Mouse (Mus musculus) midbrain, embryonic 14.5 days (tissue): ENCODE results near the gene 4930583I09Rik. TPM values are rescaled to one million over a fixed set of nuclear protein-coding genes. Genes with fewer than 3 reads are reported as not detected.

Experiments used
- ATAC-seq: fragments of 200-750 bp; cut with Nextera tagmentation; 2 replicates; pipeline ENCODE4 v1.8.0; 2017; ENCODE audit warnings: moderate number of reproducible peaks, moderate library complexity; ENCODE audit not compliant: low FRiP score, low TSS enrichment
- DNase-seq: peaks from one replicate; pipeline ENCODE4 v3.0.0-alpha.2; 2015
- H3K27ac ChIP-seq: fragments of 300-500 bp; sonication (generic); replicated peaks from 2 replicates; pipeline ENCODE4 v1.5.1; 2014; ENCODE audit warnings: mild to moderate bottlenecking, low read depth, low read length, moderate library complexity
- H3K27me3 ChIP-seq: fragments of 300-500 bp; sonication (generic); 2 replicates; pipeline ENCODE4 v1.6.1; 2014; ENCODE audit warnings: low read length, control low read depth, mixed read lengths; ENCODE audit not compliant: control insufficient read depth, insufficient read depth
- H3K36me3 ChIP-seq: fragments of 300-500 bp; sonication (generic); 2 replicates; pipeline ENCODE4 v1.6.1; 2014; ENCODE audit warnings: low read length, control low read depth; ENCODE audit not compliant: control insufficient read depth, insufficient read depth
- H3K4me1 ChIP-seq: fragments of 300-500 bp; sonication (generic); 2 replicates; pipeline ENCODE4 v1.6.1; 2014; ENCODE audit warnings: mild to moderate bottlenecking, antibody characterized with exemption, low read length, control low read depth; ENCODE audit not compliant: control insufficient read depth, insufficient read depth
- H3K4me2 ChIP-seq: fragments of 300-500 bp; sonication (generic); 2 replicates; pipeline ENCODE4 v1.6.1; 2014; ENCODE audit warnings: mild to moderate bottlenecking, low read length, moderate library complexity
- H3K4me3 ChIP-seq: fragments of 300-500 bp; sonication (generic); replicated peaks from 2 replicates; pipeline ENCODE4 v1.5.1; 2014; ENCODE audit warnings: low read depth, low read length
- H3K9ac ChIP-seq: fragments of 300-500 bp; sonication (generic); replicated peaks from 2 replicates; pipeline ENCODE4 v1.6.1; 2014; ENCODE audit warnings: mild to moderate bottlenecking, low read length, moderate library complexity
- H3K9me3 ChIP-seq: fragments of 300-500 bp; sonication (generic); 2 replicates; pipeline ENCODE4 v1.6.1; 2016; ENCODE audit warnings: low read length, control low read depth, mixed read lengths; ENCODE audit not compliant: control insufficient read depth
- WGBS: fragments of 180-500 bp; shearing (Covaris S2); extraction: QIAGEN DNeasy Blood & Tissue Kit; methylation state at CpG from one replicate; pipeline ENCODE4 v1.1.7; 2014; 5-methylcytosine and 5-hydroxymethylcytosine counted together
- polyA plus RNA-seq: library from polyadenylated mRNA; unstranded; fragments of >200 nt; fragmentation: Nextera tagmentation; extraction: Ambion mirVana; gene quantifications from 2 replicates; pipeline ENCODE4 v1.2.1, GENCODE M21; 2014

The 4930583I09Rik gene
- not detected in 2 replicates for polyA plus RNA-seq

GRCm38 (mm10) chr17:64835928-64836327, at the start of gene 4930583I09Rik:
Gene 4930583I09Rik, minus strand, starts transcription at chr17:64836071.
- Histone ChIP-seq H3K4me1 (peaks cover 12% of the 10 kb centered on the region; the same call in 1 of the 2 replicates), H3K36me3 (no peaks in the 10 kb centered on the region), H3K4me3 (no peak within 1 kb of the TSS), H3K9ac (no peak within 1 kb of the TSS), H3K27me3 (no peaks in the 10 kb centered on the region), H3K27ac (no peak within 1 kb of the TSS), H3K4me2 (peak within 1 kb of the TSS; percentile 39), H3K9me3 (no peaks in the 10 kb centered on the region)
- DNase-seq (peak; percentile 11), ATAC-seq (no peak)
- 55% methylated on average over 6 of the region's 6 CpGs for WGBS

- Histone ChIP-seq H3K4me1 (peaks cover 4% of the 10 kb centered on the region; the same call in 1 of the 2 replicates), H3K4me3 (no peak overlapping the region), H3K27ac (no peak overlapping the region), H3K9me3 (no peaks in the 10 kb centered on the region), H3K36me3 (no peaks in the 10 kb centered on the region), H3K27me3 (no peaks in the 10 kb centered on the region), H3K9ac (no peak overlapping the region), H3K4me2 (no peak overlapping the region)
- DNase-seq (no peak), ATAC-seq (no peak)
- 82% methylated on average over 12 of the region's 12 CpGs for whole genome bisulfite sequencing
Observed at GRCm38 (mm10) chr17:64876111-64876510, 40.2 kb upstream of the 4930583I09Rik start.

- H3K27ac ChIP-seq, result no peak overlapping the region; the same call in 1 of the 2 replicates
- no peaks in the 10 kb centered on the region for H3K27me3 ChIP-seq
- no peaks in the 10 kb centered on the region for H3K9me3 ChIP-seq
- H3K9ac ChIP-seq, result no peak overlapping the region
- no peak overlapping the region for H3K4me2 ChIP-seq
- 6% methylated on average over 4 of the region's 4 CpGs for WGBS
- ATAC-seq (no peak), DNase-seq (peak; percentile 53)
- peaks cover 4% of the 10 kb centered on the region; the same call in 1 of the 2 replicates for H3K4me1 ChIP-seq
- H3K4me3 ChIP-seq, result no peak overlapping the region
- no peaks in the 10 kb centered on the region for H3K36me3 ChIP-seq
Observed at GRCm38 (mm10) chr17:64873651-64874072, 37.8 kb upstream of the 4930583I09Rik start.

GRCm38 (mm10) chr17:64863817-64864216, 27.9 kb upstream of the 4930583I09Rik start:
- Histone ChIP-seq H3K27ac (no peak overlapping the region), H3K9ac (no peak overlapping the region), H3K4me3 (no peak overlapping the region), H3K36me3 (no peaks in the 10 kb centered on the region), H3K9me3 (no peaks in the 10 kb centered on the region), H3K27me3 (no peaks in the 10 kb centered on the region), H3K4me1 (no peaks in the 10 kb centered on the region), H3K4me2 (no peak overlapping the region)
- DNase-seq, result no peak
- WGBS, result 85% methylated on average over 4 of the region's 4 CpGs
- ATAC-seq, result no peak

GRCm38 (mm10) chr17:64860963-64861362, 25.1 kb upstream of the 4930583I09Rik start:
- no peaks in the 10 kb centered on the region for H3K36me3 ChIP-seq
- H3K4me1 ChIP-seq, result no peaks in the 10 kb centered on the region
- no peaks in the 10 kb centered on the region for H3K9me3 ChIP-seq
- WGBS, result 92% methylated on average over 3 of the region's 3 CpGs
- H3K27ac ChIP-seq, result no peak overlapping the region
- no peak overlapping the region for H3K4me2 ChIP-seq
- H3K9ac ChIP-seq, result no peak overlapping the region
- ATAC-seq (no peak), DNase-seq (no peak)
- no peaks in the 10 kb centered on the region for H3K27me3 ChIP-seq
- H3K4me3 ChIP-seq, result no peak overlapping the region

GRCm38 (mm10) chr17:64858848-64859247, 23.0 kb upstream of the 4930583I09Rik start:
- H3K4me3 ChIP-seq, result no peak overlapping the region
- ATAC-seq (no peak), DNase-seq (no peak)
- H3K27ac ChIP-seq, result no peak overlapping the region
- no peaks in the 10 kb centered on the region for H3K27me3 ChIP-seq
- H3K4me1 ChIP-seq, result no peaks in the 10 kb centered on the region
- H3K9ac ChIP-seq, result no peak overlapping the region
- no peaks in the 10 kb centered on the region for H3K9me3 ChIP-seq
- WGBS, result 73% methylated on average over 6 of the region's 6 CpGs
- H3K4me2 ChIP-seq, result no peak overlapping the region
- H3K36me3 ChIP-seq, result no peaks in the 10 kb centered on the region

- 79% methylated on average over 4 of the region's 4 CpGs for WGBS
- ATAC-seq, result no peak
Observed at GRCm38 (mm10) chr17:64848031-64848430, 12.2 kb upstream of the 4930583I09Rik start.

GRCm38 (mm10) chr17:64846654-64847053, 10.8 kb upstream of the 4930583I09Rik start:
- no peak overlapping the region for H3K27ac ChIP-seq
- no peak overlapping the region for H3K9ac ChIP-seq
- WGBS, result 88% methylated on average over 1 of the region's 1 CpGs
- H3K4me1 ChIP-seq, result no peaks in the 10 kb centered on the region
- no peaks in the 10 kb centered on the region for H3K9me3 ChIP-seq
- no peak overlapping the region for H3K4me2 ChIP-seq
- H3K36me3 ChIP-seq, result no peaks in the 10 kb centered on the region
- H3K27me3 ChIP-seq, result no peaks in the 10 kb centered on the region
- ATAC-seq (no peak), DNase-seq (no peak)
- H3K4me3 ChIP-seq, result no peak overlapping the region

More at GRCm38 (mm10) chr17:64848031-64848430, 12.2 kb upstream of the 4930583I09Rik start:
- Histone ChIP-seq H3K36me3 (no peaks in the 10 kb centered on the region), H3K9me3 (no peaks in the 10 kb centered on the region), H3K4me1 (no peaks in the 10 kb centered on the region), H3K4me2 (no peak overlapping the region), H3K27ac (no peak overlapping the region), H3K9ac (no peak overlapping the region), H3K27me3 (no peaks in the 10 kb centered on the region), H3K4me3 (no peak overlapping the region)
- no peak for DNase-seq

- ATAC-seq (peak; percentile 74; the same call in 1 of the 2 replicates), DNase-seq (peak; percentile 71)
- Histone ChIP-seq H3K9me3 (no peaks in the 10 kb centered on the region), H3K36me3 (no peaks in the 10 kb centered on the region), H3K27me3 (no peaks in the 10 kb centered on the region), H3K27ac (peak overlapping the region; percentile 41; the same call in 1 of the 2 replicates), H3K9ac (no peak overlapping the region), H3K4me3 (no peak overlapping the region), H3K4me2 (peak overlapping the region; percentile 39), H3K4me1 (peaks cover 12% of the 10 kb centered on the region; the same call in 1 of the 2 replicates)
- 3% methylated on average over 7 of the region's 7 CpGs for WGBS
Observed at GRCm38 (mm10) chr17:64836892-64837291, 1.0 kb upstream of the 4930583I09Rik start.
